Mouse (Mus musculus): ENCODE results near the gene Tgfbr3.

Tgfbr3 gene

DNA sequence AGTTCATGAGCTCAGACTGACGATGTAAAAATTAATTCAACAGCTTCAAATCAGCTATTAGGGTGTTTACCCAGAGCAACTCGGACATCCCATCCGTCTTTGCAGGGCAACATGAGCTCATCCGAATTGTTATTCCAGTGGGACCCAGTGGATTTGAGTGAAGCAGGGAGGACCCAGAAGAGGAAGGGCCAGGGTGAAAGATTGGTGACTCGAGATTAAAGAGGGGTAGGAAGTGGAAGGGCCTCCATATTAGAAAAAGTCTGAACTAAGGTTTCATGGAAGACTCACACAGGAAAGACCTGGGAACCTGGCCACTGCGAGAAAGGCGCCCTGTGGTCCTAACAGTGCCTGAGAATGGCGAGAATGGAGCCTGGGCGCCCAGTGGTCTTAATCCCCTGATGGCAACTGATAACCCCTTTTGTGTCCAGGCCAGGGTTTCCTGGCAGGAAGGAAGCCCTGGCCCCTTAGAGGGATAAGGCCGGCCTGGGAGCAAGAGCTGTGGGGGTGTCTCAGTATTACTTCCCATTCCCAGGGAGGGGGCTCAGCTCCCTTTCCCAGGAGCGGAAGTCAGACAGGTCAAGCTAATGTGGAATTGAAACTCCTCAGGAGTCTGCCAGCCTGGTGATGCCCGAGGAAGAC lies 208.3 kb downstream of the Tgfbr3 start:
- in situ Hi-C loops (cut with MboI), result no loop called here

DNA sequence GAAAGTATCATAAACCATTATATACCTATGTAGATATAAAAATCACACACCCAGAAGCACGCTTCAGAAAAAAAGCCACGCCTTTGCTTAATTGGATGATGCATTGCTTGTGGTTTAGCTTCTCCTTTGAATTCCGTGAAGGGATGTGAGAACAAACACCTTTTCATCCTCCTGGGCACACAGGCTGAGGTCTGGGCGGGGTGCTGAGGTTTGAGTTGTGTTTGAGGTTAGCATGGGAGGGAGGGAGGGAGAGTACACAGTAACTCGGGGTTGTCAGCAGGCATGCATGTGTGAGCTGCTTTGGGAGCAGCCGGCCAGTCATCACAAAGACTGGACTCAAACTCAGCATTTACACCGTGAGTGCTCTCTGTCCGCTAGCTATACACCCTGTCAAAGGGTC lies 209.5 kb downstream of the Tgfbr3 start:
- in situ Hi-C loops (cut with MboI), result no loop called here

DNA sequence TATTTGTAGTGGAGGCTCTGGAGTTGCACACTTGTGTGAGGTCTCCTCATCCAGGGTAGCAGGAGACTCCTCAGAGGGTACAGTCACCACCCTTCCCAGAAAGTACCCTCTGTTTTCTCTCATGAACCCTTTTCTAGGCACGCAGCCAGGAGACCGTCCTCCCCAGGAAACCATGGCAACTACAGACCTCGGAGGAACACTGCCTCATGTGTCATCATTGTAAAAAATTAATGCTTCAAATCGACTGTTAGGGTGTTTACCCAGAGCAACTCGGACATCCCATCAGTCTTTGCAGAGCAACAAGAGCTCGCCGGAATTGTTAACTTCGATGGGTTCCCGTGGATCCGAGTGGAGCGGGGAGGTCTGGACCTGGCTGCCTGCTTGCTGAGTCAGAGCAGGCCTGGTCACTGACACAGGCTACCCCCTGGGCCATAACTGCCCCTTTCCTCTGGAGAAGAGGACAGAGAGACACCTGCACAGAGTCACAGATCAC lies 210.2 kb downstream of the Tgfbr3 start:
- in situ Hi-C loops (cut with MboI), result no loop called here

GRCm38 (mm10) chr5:107078361-107078760 lies 211.1 kb downstream of the Tgfbr3 start:
- in situ Hi-C loops (cut with MboI), result no loop called here

GRCm38 (mm10) chr5:107077900-107078299 lies 211.5 kb downstream of the Tgfbr3 start:
- in situ Hi-C loops (cut with MboI), result no loop called here

- in situ Hi-C loops (cut with MboI), result no loop called here
Observed at GRCm38 (mm10) chr5:107074980-107075583, 214.3 kb downstream of the Tgfbr3 start.

DNA sequence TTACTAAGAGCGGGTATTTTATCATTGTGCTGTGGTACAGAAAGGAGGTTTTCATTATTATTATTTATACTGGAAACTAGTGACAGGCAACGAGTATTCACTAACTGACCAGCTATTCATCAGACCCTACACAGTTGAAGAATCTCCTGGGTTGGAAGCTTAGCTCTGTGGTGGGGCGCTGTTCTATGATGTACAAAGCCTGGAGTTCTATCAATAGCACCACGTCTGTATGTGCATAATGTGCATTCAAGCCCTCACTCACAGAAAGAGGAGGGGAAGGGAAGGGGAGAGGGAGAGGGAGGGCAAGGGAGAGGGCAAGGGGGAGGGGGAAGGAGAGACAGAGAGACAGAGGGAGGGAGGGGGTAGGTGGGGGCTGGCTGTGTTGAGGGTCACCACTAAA lies 215.1 kb downstream of the Tgfbr3 start:
- in situ Hi-C loops (cut with MboI), result no loop called here

DNA sequence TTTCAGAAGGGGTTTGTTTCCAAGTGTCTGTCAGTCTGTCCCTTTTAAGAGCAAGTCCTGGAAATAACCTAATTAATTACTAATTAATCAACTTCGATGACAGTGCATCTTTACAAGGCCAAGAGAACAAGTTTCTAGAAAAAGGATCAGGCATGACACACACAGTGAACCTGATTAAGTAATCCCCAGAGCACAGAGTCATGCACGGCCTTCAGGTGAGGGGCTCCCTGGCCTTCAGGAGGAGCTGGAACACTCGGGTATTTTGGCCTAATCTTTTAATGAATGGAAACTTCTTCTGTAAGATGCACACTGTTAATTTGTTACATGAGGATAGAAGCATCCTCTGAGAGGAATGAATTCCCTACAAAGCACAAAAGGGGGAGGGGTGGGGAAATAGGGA lies 215.9 kb downstream of the Tgfbr3 start:
- in situ Hi-C loops (cut with MboI), result no loop called here

- in situ Hi-C loops (cut with MboI), result no loop called here
Observed at GRCm38 (mm10) chr5:107068146-107068545, 221.3 kb downstream of the Tgfbr3 start.

- in situ Hi-C loops (cut with MboI), result no loop called here
Observed at GRCm38 (mm10) chr5:107067531-107067930, 221.9 kb downstream of the Tgfbr3 start.

DNA sequence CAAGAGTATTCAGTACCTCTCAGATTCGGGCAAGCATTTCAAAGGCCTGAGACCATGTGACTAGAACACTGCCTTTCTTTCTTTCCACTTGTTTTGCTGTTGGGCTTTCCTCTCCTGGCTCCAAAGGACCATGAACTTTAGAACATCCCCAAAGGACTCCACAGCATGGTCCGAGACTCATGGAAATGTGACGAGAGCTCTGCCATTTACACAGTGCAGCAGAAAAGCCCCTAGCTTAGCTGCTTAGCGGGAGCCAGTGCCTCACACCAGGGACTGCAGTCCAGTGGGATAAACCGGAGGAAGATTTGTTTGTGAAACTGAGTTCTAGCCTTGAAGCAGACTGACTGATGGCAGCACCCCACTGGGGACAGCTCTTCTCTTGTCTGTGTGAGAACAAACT lies 224.5 kb downstream of the Tgfbr3 start:
- in situ Hi-C loops (cut with MboI), result no loop called here

- in situ Hi-C loops (cut with MboI), result no loop called here
Observed at GRCm38 (mm10) chr5:107062229-107062852, 227.1 kb downstream of the Tgfbr3 start.

DNA sequence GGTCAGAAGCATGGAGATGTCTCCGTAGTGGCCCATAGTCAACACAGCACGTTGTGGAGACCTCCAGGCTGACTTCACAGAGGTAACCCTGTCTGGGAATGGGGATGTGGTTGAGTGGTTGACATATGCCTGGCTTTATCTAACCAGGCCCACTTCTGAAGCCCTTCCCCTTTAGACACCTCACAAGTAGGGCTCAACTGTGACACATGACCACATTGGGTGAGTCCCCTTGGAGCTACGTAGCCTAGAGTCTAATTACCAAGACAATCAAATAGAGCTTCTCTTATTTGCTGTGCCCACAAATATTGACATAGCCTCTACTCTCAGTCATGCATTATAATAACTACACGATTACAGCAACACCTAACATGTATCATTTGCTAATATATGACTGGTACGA lies 229.9 kb downstream of the Tgfbr3 start:
- in situ Hi-C loops (cut with MboI), result no loop called here

DNA sequence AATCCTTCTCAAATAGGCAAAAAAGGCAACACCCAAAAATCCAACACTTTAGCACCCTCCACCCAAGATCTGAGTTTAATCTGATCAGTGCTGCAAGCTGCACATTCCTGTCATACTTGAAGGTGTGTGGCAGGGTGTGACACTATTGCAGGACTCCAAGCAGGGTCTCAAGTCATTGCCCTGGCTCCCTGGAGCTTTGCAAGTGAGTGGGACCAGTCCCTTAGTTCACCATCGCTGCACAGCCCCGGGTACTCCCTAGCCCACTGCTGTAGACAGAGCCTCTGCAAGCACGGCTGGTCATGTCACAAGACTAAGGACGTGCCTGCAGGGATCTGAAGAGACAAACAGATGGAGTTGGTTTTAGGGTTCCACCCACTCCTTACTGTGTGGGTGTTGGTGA lies 230.8 kb downstream of the Tgfbr3 start:
- in situ Hi-C loops (cut with MboI), result no loop called here

Data from mature B cell (primary cell).